ENCODE assay signal across 21 mouse cellular contexts in genomic region chr2:28504676-28505075, GRCm38 (mm10). TPM values are rescaled to one million over a fixed set of nuclear protein-coding genes. Genes with fewer than 3 reads are reported as not detected.
A peak's percentile ranks its signal among the peaks of the same experiment; 100 is the strongest.
DNase-seq lines count a peak whose midpoint lies in the region; TF ChIP-seq lines count a peak whose summit lies in the region.
"Had no signal": no experiment of that assay in that cellular context is flagged by ENCODE, and none has a peak within 500 bp of the region (broad histone marks: within the 10 kb centered on the region; RNA-seq: fewer than 3 reads in every experiment).

No protein-coding gene starts in this region.

- H3K36me3 ChIP-seq in ES-Bruce4 (ENCODE audit: control insufficient read depth, insufficient read depth, low read length, poor library complexity, severe bottlenecking), result no peaks in the 10 kb centered on the region
- H3K36me3 ChIP-seq: embryonic facial prominence, embryonic 10.5 days; heart, embryonic 10.5 days; hindbrain, embryonic 10.5 days had no signal

- H3K9me3 ChIP-seq in ES-Bruce4 (replicated peaks; ENCODE audit: control insufficient read depth, insufficient read depth, low read length, poor library complexity, severe bottlenecking), result no peaks in the 10 kb centered on the region
- H3K9me3 ChIP-seq: embryonic facial prominence, embryonic 10.5 days; heart, embryonic 10.5 days; hindbrain, embryonic 10.5 days had no signal

- no peak for TF ChIP-seq POLR2A in ES-Bruce4 (IDR thresholded peaks at IDR 0.05; ENCODE audit: insufficient read depth, low read length)

- H3K9ac ChIP-seq in ES-Bruce4 (ENCODE audit: low read depth, poor library complexity, severe bottlenecking), result no peak overlapping the region
- H3K9ac ChIP-seq: hindbrain, embryonic 14.5 days had no signal

- no peak for TF ChIP-seq EP300 in ES-Bruce4 (IDR thresholded peaks at IDR 0.05; ENCODE audit: insufficient read depth, low read depth, low read length)

- H3K4me3 ChIP-seq in ES-Bruce4 (ENCODE audit: low read depth, low read length), result peak overlapping the region; percentile 39
- H3K4me3 ChIP-seq: embryonic facial prominence, embryonic 10.5 days; gastrocnemius, adult 2 months; heart, embryonic 10.5 days; hindbrain, embryonic 10.5 days had no signal

- H3K4me1 ChIP-seq in ES-Bruce4 (ENCODE audit: control insufficient read depth, insufficient read depth, low read length), result peaks cover 11% of the 10 kb centered on the region
- H3K4me1 ChIP-seq: embryonic facial prominence, embryonic 10.5 days; heart, embryonic 10.5 days; hindbrain, embryonic 10.5 days had no signal

- no peaks in the 10 kb centered on the region for H3K27me3 ChIP-seq in ES-Bruce4 (ENCODE audit: control insufficient read depth, insufficient read depth, low read length, poor library complexity, severe bottlenecking)

- peak; percentile 4 for DNase-seq in kidney, postnatal 10 days
- no peak for DNase-seq in kidney, adult 9 months
- DNase-seq in urinary bladder, postnatal 10 days (ENCODE audit: low spot score), result peak; percentile 4
- DNase-seq in urinary bladder, postnatal 36 days (ENCODE audit: low spot score in 2 of 2), result no peak
- DNase-seq in testis, postnatal 10 days (ENCODE audit: low spot score), result peak; percentile 34
- DNase-seq in spleen, adult 12 weeks (ENCODE audit: low spot score), result no peak
- DNase-seq: adrenal gland, postnatal 14 days; cerebellum, adult 11-12 months; gastrocnemius, adult 2 months; gastrocnemius, postnatal 36 days; heart, adult 18-20 months; heart, postnatal 10 days had no signal

- no peak for TF ChIP-seq CTCF in ES-Bruce4 (IDR thresholded peaks at IDR 0.05; ENCODE audit: low read depth, low read length)

- no peak overlapping the region for H3K27ac ChIP-seq in ES-Bruce4 (ENCODE audit: insufficient read depth, low read length)
- H3K27ac ChIP-seq: embryonic facial prominence, embryonic 10.5 days; gastrocnemius, adult 2 months; heart, embryonic 10.5 days; hindbrain, embryonic 10.5 days; hindbrain, embryonic 14.5 days had no signal

RNA-seq across cellular contexts. Expression of gene Gm10134, which starts 1.2 kb away (rescaled TPM):
- 2.8 TPM in 1 of 2 replicates, not detected in the other for polyA plus RNA-seq in ES-Bruce4 (2011; ENCODE audit: insufficient read depth, insufficient read length, low read depth, missing spikeins)
- polyA plus RNA-seq: activated CD4-positive, CD25-positive, alpha-beta regulatory T cell, adult 4 months; embryonic facial prominence, embryonic 10.5 days; forebrain, embryonic 14.5 days; heart, embryonic 10.5 days; hindbrain, embryonic 10.5 days; Patski had no signal

RNA-seq across cellular contexts. Expression of gene Gbgt1, which starts 8.0 kb away (rescaled TPM):
- polyA plus RNA-seq in ES-Bruce4 (2011; ENCODE audit: insufficient read depth, insufficient read length, low read depth, missing spikeins), result 2.1 and 2.8 TPM in 2 replicates
- polyA plus RNA-seq: activated CD4-positive, CD25-positive, alpha-beta regulatory T cell, adult 4 months; heart, embryonic 14.5 days; Patski had no signal

RNA-seq across cellular contexts. Expression of gene Ralgds, which starts 8.2 kb away (rescaled TPM):
- 49.2 and 50.4 TPM in 2 replicates for polyA plus RNA-seq in ES-Bruce4 (2011; ENCODE audit: insufficient read depth, insufficient read length, low read depth, missing spikeins)

RNA-seq across cellular contexts. Expression of gene Mrps2, which starts 36.8 kb away (rescaled TPM):
- 68.4 and 74.6 TPM in 2 replicates for polyA plus RNA-seq in ES-Bruce4 (2011; ENCODE audit: insufficient read depth, insufficient read length, low read depth, missing spikeins)

RNA-seq across cellular contexts. Expression of gene 1700007K13Rik, which starts 38.5 kb away (rescaled TPM):
- polyA plus RNA-seq in ES-Bruce4 (2011; ENCODE audit: insufficient read depth, insufficient read length, low read depth, missing spikeins), result 34.9 and 41.9 TPM in 2 replicates
- polyA plus RNA-seq: heart, embryonic 14.5 days had no signal

Comparison
In these comparisons a context has a peak if more than half of its experiments do, and no peak if none do; other contexts are left out.
1. DNase-seq: peak in kidney, postnatal 10 days (single experiment), urinary bladder, postnatal 10 days (single experiment) and testis, postnatal 10 days (single experiment); none in kidney, adult 9 months (single experiment), urinary bladder, postnatal 36 days (0 of 2) and spleen, adult 12 weeks (single experiment).